20 mouse cellular contexts compared by ENCODE assay signal in the genomic region with DNA sequence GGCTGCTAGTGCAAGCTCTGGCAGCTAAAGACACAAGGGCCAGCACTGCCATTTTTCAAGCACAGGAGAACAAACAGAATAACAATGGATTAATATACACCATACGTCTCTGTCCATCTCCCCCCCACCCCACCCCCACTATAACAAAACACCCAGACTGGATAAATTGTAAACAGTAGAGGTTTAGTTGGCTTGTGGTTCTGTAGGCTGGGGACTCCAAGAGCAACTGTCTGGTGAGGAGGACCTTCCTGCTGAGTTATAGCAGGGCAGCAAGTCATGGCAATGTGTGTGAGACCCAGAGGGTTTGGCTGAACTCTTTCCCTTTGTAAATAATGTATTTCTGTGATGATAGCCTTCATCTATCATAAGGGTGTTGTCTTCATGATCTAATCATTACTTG. TPM values are rescaled to one million over a fixed set of nuclear protein-coding genes. Genes with fewer than 3 reads are reported as not detected.
A peak's percentile ranks its signal among the peaks of the same experiment; 100 is the strongest.
DNase-seq lines count a peak whose midpoint lies in the region; ATAC-seq and TF ChIP-seq lines count a peak whose summit lies in the region.
"Had no signal": no experiment of that assay in that cellular context is flagged by ENCODE, and none has a peak within 500 bp of the region (broad histone marks: within the 10 kb centered on the region; RNA-seq: fewer than 3 reads in every experiment).

No protein-coding gene starts in this region.

- TF ChIP-seq POLR2A in lung, adult 2 months (IDR thresholded peaks at IDR 0.05; ENCODE audit: borderline replicate concordance, extremely low read depth, low read depth, low read length): no peak

- WGBS in lung, embryonic 14.5 days: 38% methylated on average over 1 of the region's 1 CpGs
- 53% methylated on average over 1 of the region's 1 CpGs for WGBS in lung, adult 2 months
- 50% methylated on average over 1 of the region's 1 CpGs for WGBS in intestine, embryonic 16.5 days
- WGBS in stomach, postnatal 0 days: 15% methylated on average over 1 of the region's 1 CpGs

- peak overlapping the region; percentile 64 for H3K27ac ChIP-seq in lung, embryonic 14.5 days (ENCODE audit: low read depth)
- peak overlapping the region; percentile 58; the same call in 1 of the 2 replicates for H3K27ac ChIP-seq in intestine, embryonic 16.5 days (ENCODE audit: low read length)
- 0 out of 2 replicates have a peak overlapping the region, but pooled peaks have one; percentile 35 for H3K27ac ChIP-seq in stomach, postnatal 0 days (replicated peaks)
- H3K27ac ChIP-seq: embryonic facial prominence, embryonic 13.5 days; forebrain, embryonic 12.5 days; heart, embryonic 15.5 days had no signal

- no peak overlapping the region for H3K9ac ChIP-seq in lung, embryonic 14.5 days
- H3K9ac ChIP-seq in intestine, embryonic 16.5 days (ENCODE audit: low read depth, low read length): no peak overlapping the region
- no peak overlapping the region for H3K9ac ChIP-seq in stomach, postnatal 0 days (ENCODE audit: low read length)
- H3K9ac ChIP-seq: embryonic facial prominence, embryonic 13.5 days; forebrain, embryonic 12.5 days; heart, embryonic 15.5 days had no signal

- TF ChIP-seq CTCF in lung, embryonic 14.5 days (IDR thresholded peaks at IDR 0.05; ENCODE audit: low read depth): no peak
- no peak for TF ChIP-seq CTCF in lung, adult 2 months (IDR thresholded peaks at IDR 0.05; ENCODE audit: insufficient read depth, low read length)
- TF ChIP-seq CTCF in stomach, postnatal 0 days (IDR thresholded peaks at IDR 0.05; ENCODE audit: low read depth): no peak

- no peaks in the 10 kb centered on the region for H3K27me3 ChIP-seq in lung, embryonic 14.5 days (ENCODE audit: insufficient read depth, low read length)
- H3K27me3 ChIP-seq in intestine, embryonic 16.5 days (replicated peaks; ENCODE audit: control insufficient read depth, insufficient read depth, low read length): no peaks in the 10 kb centered on the region
- H3K27me3 ChIP-seq in stomach, postnatal 0 days (ENCODE audit: control insufficient read depth, insufficient read depth, low read length): no peaks in the 10 kb centered on the region
- H3K27me3 ChIP-seq: CH12.LX; embryonic facial prominence, embryonic 13.5 days; forebrain, embryonic 12.5 days; heart, embryonic 15.5 days had no signal

- no peak overlapping the region for H3K4me2 ChIP-seq in lung, embryonic 14.5 days
- H3K4me2 ChIP-seq in intestine, embryonic 16.5 days (ENCODE audit: low read depth, low read length): no peak overlapping the region
- no peak overlapping the region for H3K4me2 ChIP-seq in stomach, postnatal 0 days (replicated peaks; ENCODE audit: low read depth)
- H3K4me2 ChIP-seq: embryonic facial prominence, embryonic 13.5 days; forebrain, embryonic 12.5 days; heart, embryonic 11.5 days; heart, embryonic 15.5 days had no signal

- H3K4me3 ChIP-seq in lung, embryonic 14.5 days (ENCODE audit: low read depth, low read length): no peak overlapping the region
- H3K4me3 ChIP-seq in lung, adult 2 months (replicated peaks; ENCODE audit: extremely low read depth, low read depth, low read length): no peak overlapping the region
- H3K4me3 ChIP-seq in intestine, embryonic 16.5 days (ENCODE audit: low read length): no peak overlapping the region
- H3K4me3 ChIP-seq in stomach, postnatal 0 days (ENCODE audit: low read depth, low read length): no peak overlapping the region
- H3K4me3 ChIP-seq: embryonic facial prominence, embryonic 13.5 days; forebrain, embryonic 12.5 days; heart, embryonic 15.5 days had no signal

- no peaks in the 10 kb centered on the region for H3K36me3 ChIP-seq in lung, embryonic 14.5 days (ENCODE audit: insufficient read depth)
- H3K36me3 ChIP-seq in intestine, embryonic 16.5 days (ENCODE audit: control insufficient read depth, insufficient read depth, low read length): no peaks in the 10 kb centered on the region
- no peaks in the 10 kb centered on the region for H3K36me3 ChIP-seq in stomach, postnatal 0 days (ENCODE audit: control insufficient read depth, insufficient read depth, low read length)
- H3K36me3 ChIP-seq: embryonic facial prominence, embryonic 13.5 days; forebrain, embryonic 12.5 days; heart, embryonic 15.5 days had no signal

- DNase-seq in lung, embryonic 14.5 days: peak; percentile 56
- no peak for DNase-seq in lung, adult 2 months
- DNase-seq in NIH3T3 (ENCODE audit: low read depth): peak; percentile 50
- DNase-seq in stomach, postnatal 0 days (ENCODE audit: low spot score): no peak
- DNase-seq in right cerebral cortex, postnatal 36 days (ENCODE audit: low spot score in 2 of 2): no peak
- DNase-seq: adrenal gland, adult 2 months; adrenal gland, postnatal 25 days; cerebellum, adult 18-20 months; cerebellum, adult 9-11 months; cerebellum, postnatal 36 days; gastrocnemius, postnatal 10 days; heart, adult 18-20 months; heart, postnatal 14 days had no signal

- ATAC-seq in lung, embryonic 14.5 days (ENCODE audit: insufficient read depth): peak; percentile 72; the same call in 1 of the 2 replicates
- peak; percentile 40; the same call in 1 of the 2 replicates for ATAC-seq in intestine, embryonic 16.5 days
- no peak for ATAC-seq in stomach, postnatal 0 days (ENCODE audit: low FRiP score, low TSS enrichment)
- ATAC-seq: forebrain, embryonic 16.5 days had no signal

- H3K4me1 ChIP-seq in lung, embryonic 14.5 days (ENCODE audit: insufficient read depth): peaks cover 14% of the 10 kb centered on the region
- no peaks in the 10 kb centered on the region; the same call in 1 of the 2 replicates for H3K4me1 ChIP-seq in lung, adult 2 months (ENCODE audit: control insufficient read depth, insufficient read depth, low read length)
- H3K4me1 ChIP-seq in intestine, embryonic 16.5 days (ENCODE audit: control insufficient read depth, insufficient read depth, low read length): peaks cover 12% of the 10 kb centered on the region
- H3K4me1 ChIP-seq in stomach, postnatal 0 days (replicated peaks; ENCODE audit: control insufficient read depth, insufficient read depth): peaks cover 1% of the 10 kb centered on the region; the same call in 1 of the 2 replicates
- H3K4me1 ChIP-seq: forebrain, embryonic 12.5 days had no signal

- no peaks in the 10 kb centered on the region for H3K9me3 ChIP-seq in lung, embryonic 14.5 days (ENCODE audit: low read depth, low read length)
- H3K9me3 ChIP-seq in intestine, embryonic 16.5 days (ENCODE audit: control insufficient read depth, low read length): no peaks in the 10 kb centered on the region
- no peaks in the 10 kb centered on the region for H3K9me3 ChIP-seq in stomach, postnatal 0 days (ENCODE audit: control insufficient read depth, low read length)
- H3K9me3 ChIP-seq: embryonic facial prominence, embryonic 13.5 days; forebrain, embryonic 12.5 days; heart, embryonic 15.5 days had no signal

- no peak for TF ChIP-seq EP300 in stomach, postnatal 0 days (optimal IDR thresholded peaks at IDR 0.05)

RNA-seq across cellular contexts. Expression of gene Serp2, which starts 33.0 kb away (rescaled TPM):
- 5.8 and 7.7 TPM in 2 replicates for polyA plus RNA-seq in lung, embryonic 14.5 days (2014; fragmentation: Nextera tagmentation; extraction: Ambion mirVana)
- 2.9 and 3.1 TPM in 2 replicates for polyA plus RNA-seq in lung, adult 2 months (2012; rRNA removed)
- polyA plus RNA-seq in intestine, embryonic 16.5 days (2015; fragmentation: Nextera tagmentation; extraction: Ambion mirVana): 5.7 and 8.2 TPM in 2 replicates
- polyA plus RNA-seq in stomach, postnatal 0 days (2015; fragmentation: Nextera tagmentation; extraction: Ambion mirVana): 7.4 and 8.0 TPM in 2 replicates

Comparison
In these comparisons a context has a peak if more than half of its experiments do, and no peak if none do; other contexts are left out.
1. DNase-seq: peak in lung, embryonic 14.5 days (single experiment) and NIH3T3 (single experiment); none in lung, adult 2 months (single experiment), stomach, postnatal 0 days (single experiment) and right cerebral cortex, postnatal 36 days (0 of 2).
2. Peak in every context shown above with its lines, with median percentiles within 50 percentile points of each other: H3K27ac ChIP-seq.